Mouse (Mus musculus) macrophage (primary cell): ENCODE results near the gene Cdhr3. TPM values are rescaled to one million over a fixed set of nuclear protein-coding genes. Genes with fewer than 3 reads are reported as not detected.
"Not testable (repeated sequence)": the region's sequence is repeated elsewhere in the genome, so short reads cannot be mapped to it uniquely, and the experiment has no call there.

ENCODE experiments used
- H3K27ac ChIP-seq: fragments of 350-480 bp; formaldehyde crosslinking; 2 replicates; pipeline ENCODE4 v1.9.0; 2021
- H3K36me3 ChIP-seq: fragments of 350-480 bp; formaldehyde crosslinking; 2 replicates; pipeline ENCODE4 v1.9.0; 2021; ENCODE audit errors: inconsistent target
- H3K4me3 ChIP-seq: fragments of 350-480 bp; formaldehyde crosslinking; 2 replicates; pipeline ENCODE4 v1.9.0; 2021; ENCODE audit errors: inconsistent target
- H3K79me2 ChIP-seq: fragments of 350-480 bp; formaldehyde crosslinking; 2 replicates; pipeline ENCODE4 v1.9.0; 2021; ENCODE audit errors: inconsistent target
- WGBS: methylation state at CpG from one replicate; pipeline ENCODE4 v1.1.7; 2026; ENCODE audit warnings: inconsistent platforms; ENCODE audit not compliant: missing documents; 5-methylcytosine and 5-hydroxymethylcytosine counted together
- polyA plus RNA-seq: library from polyadenylated mRNA; stranded (reverse); fragments of 250-400 nt; gene quantifications from 3 replicates; pipeline ENCODE4 v1.2.4, GENCODE M21; 2018; ENCODE audit warnings: inconsistent platforms

The Cdhr3 gene
- polyA plus RNA-seq, 1 experiment from 2014 or later = not detected

- H3K79me2 ChIP-seq, H3K36me3 ChIP-seq, H3K27ac ChIP-seq, H3K4me3 ChIP-seq: not testable (repeated sequence)
- WGBS = 50% methylated on average over 1 of the region's 2 CpGs
Measured at GRCm38 (mm10) chr12:33062379-33062778, 30.3 kb downstream of the Cdhr3 start.

- H3K79me2 ChIP-seq = no peaks in the 10 kb centered on the region
- 60% methylated on average over 8 of the region's 8 CpGs for WGBS
- H3K4me3 ChIP-seq = no peak overlapping the region
- H3K27ac ChIP-seq = no peak overlapping the region
- H3K36me3 ChIP-seq = no peaks in the 10 kb centered on the region
Measured at GRCm38 (mm10) chr12:33061651-33062050, 31.0 kb downstream of the Cdhr3 start.

GRCm38 (mm10) chr12:33057231-33058048, 35.2 kb downstream of the Cdhr3 start:
- 23% methylated on average over 18 of the region's 19 CpGs for WGBS
- Histone ChIP-seq H3K79me2 (no peaks in the 10 kb centered on the region), H3K27ac (no peak overlapping the region), H3K36me3 (no peaks in the 10 kb centered on the region), H3K4me3 (no peak overlapping the region; the same call in 1 of the 2 replicates)

GRCm38 (mm10) chr12:33056574-33056973, 36.1 kb downstream of the Cdhr3 start:
- Histone ChIP-seq H3K4me3 (no peak overlapping the region), H3K36me3 (no peaks in the 10 kb centered on the region), H3K79me2 (no peaks in the 10 kb centered on the region), H3K27ac (no peak overlapping the region)
- WGBS = 60% methylated on average over 3 of the region's 3 CpGs

GRCm38 (mm10) chr12:33056074-33056473, 36.6 kb downstream of the Cdhr3 start:
- no peak overlapping the region for H3K27ac ChIP-seq
- no peak overlapping the region for H3K4me3 ChIP-seq
- 92% methylated on average over 6 of the region's 6 CpGs for WGBS
- no peaks in the 10 kb centered on the region for H3K36me3 ChIP-seq
- H3K79me2 ChIP-seq = no peaks in the 10 kb centered on the region

GRCm38 (mm10) chr12:33053746-33054145, 38.9 kb downstream of the Cdhr3 start:
- Histone ChIP-seq H3K4me3 (no peak overlapping the region), H3K36me3 (no peaks in the 10 kb centered on the region), H3K27ac (no peak overlapping the region), H3K79me2 (no peaks in the 10 kb centered on the region)
- 86% methylated on average over 13 of the region's 13 CpGs for WGBS

- Histone ChIP-seq H3K79me2 (no peaks in the 10 kb centered on the region), H3K27ac (no peak overlapping the region), H3K4me3 (no peak overlapping the region), H3K36me3 (no peaks in the 10 kb centered on the region)
- WGBS = 97% methylated on average over 9 of the region's 9 CpGs
Measured at GRCm38 (mm10) chr12:33053311-33053710, 39.4 kb downstream of the Cdhr3 start.

GRCm38 (mm10) chr12:33048391-33048790, 44.3 kb downstream of the Cdhr3 start:
- Histone ChIP-seq H3K4me3 (no peak overlapping the region), H3K79me2 (no peaks in the 10 kb centered on the region), H3K36me3 (no peaks in the 10 kb centered on the region), H3K27ac (no peak overlapping the region)
- WGBS = 46% methylated on average over 3 of the region's 3 CpGs

- Histone ChIP-seq H3K79me2 (no peaks in the 10 kb centered on the region), H3K27ac (peak overlapping the region; percentile 76; the same call in 1 of the 2 replicates), H3K4me3 (no peak overlapping the region), H3K36me3 (no peaks in the 10 kb centered on the region)
- WGBS = 94% methylated on average over 6 of the region's 7 CpGs
Measured at GRCm38 (mm10) chr12:33046434-33046833, 46.2 kb downstream of the Cdhr3 start.

GRCm38 (mm10) chr12:33045533-33046361, 46.9 kb downstream of the Cdhr3 start:
- 38% methylated on average over 16 of the region's 16 CpGs for WGBS
- Histone ChIP-seq H3K79me2 (no peaks in the 10 kb centered on the region), H3K27ac (peak overlapping the region; percentile 76), H3K4me3 (no peak overlapping the region), H3K36me3 (no peaks in the 10 kb centered on the region)

- Histone ChIP-seq H3K27ac (peak overlapping the region; percentile 93), H3K36me3 (no peaks in the 10 kb centered on the region), H3K79me2 (no peaks in the 10 kb centered on the region), H3K4me3 (no peak overlapping the region)
- WGBS = 70% methylated on average over 7 of the region's 7 CpGs
Measured at GRCm38 (mm10) chr12:33041476-33041875, 51.2 kb downstream of the Cdhr3 start.

- Histone ChIP-seq H3K79me2 (no peaks in the 10 kb centered on the region), H3K27ac (peak overlapping the region; percentile 93), H3K36me3 (no peaks in the 10 kb centered on the region), H3K4me3 (no peak overlapping the region)
- WGBS = 0% methylated on average over 2 of the region's 2 CpGs
Measured at GRCm38 (mm10) chr12:33040811-33041210, 51.9 kb downstream of the Cdhr3 start.

- Histone ChIP-seq H3K79me2 (no peaks in the 10 kb centered on the region), H3K4me3 (no peak overlapping the region), H3K36me3 (no peaks in the 10 kb centered on the region), H3K27ac (no peak overlapping the region)
Measured at GRCm38 (mm10) chr12:33038676-33039075, 54.0 kb downstream of the Cdhr3 start.

- no peak overlapping the region for H3K4me3 ChIP-seq
Measured at GRCm38 (mm10) chr12:33035719-33036521, 56.8 kb downstream of the Cdhr3 start.

More at GRCm38 (mm10) chr12:33035719-33036521, 56.8 kb downstream of the Cdhr3 start:
- H3K27ac ChIP-seq = peak overlapping the region; percentile 29
- H3K36me3 ChIP-seq = no peaks in the 10 kb centered on the region
- no peaks in the 10 kb centered on the region for H3K79me2 ChIP-seq
- 16% methylated on average over 21 of the region's 21 CpGs for WGBS
